Mouse (Mus musculus): ENCODE measurements around the gene Ddhd1. TPM values are rescaled to one million over a fixed set of nuclear protein-coding genes. Genes with fewer than 3 reads are reported as not detected.

Gene Ddhd1
- 7.8 and 9.5 TPM in 2 replicates for polyA plus RNA-seq (2012)

GRCm38 (mm10) chr14:45657641-45658611 is at the start of gene Ddhd1:
Ddhd1 (minus strand) TSS chr14:45658143.

Other genes starting within 250 kb of the Ddhd1 start
- 0.02 TPM in 1 of 2 replicates, not detected in the other for gene Fermt2, start 128.0 kb downstream of the Ddhd1 start, polyA plus RNA-seq (2012)

Measured in megakaryocyte-erythroid progenitor cell, adult 5 weeks (primary cell).